ENCODE assay signal across 21 mouse cellular contexts in genomic region chr4:140475194-140475593, GRCm38 (mm10).
"Had no signal": no experiment of that assay in that cellular context is flagged by ENCODE, and none has a peak within 500 bp of the region (broad histone marks: within the 10 kb centered on the region; RNA-seq: fewer than 3 reads in every experiment).

No protein-coding gene starts in this region.

- H3K27ac ChIP-seq: kidney, postnatal 0 days; layer of hippocampus, adult 2 months; limb, embryonic 10.5 days; limb, embryonic 13.5 days; liver, embryonic 12.5 days; liver, embryonic 15.5 days; lung, embryonic 15.5 days; midbrain, embryonic 13.5 days; neural tube, embryonic 13.5 days had no signal

- DNase-seq: kidney, postnatal 25 days; layer of hippocampus, adult 9-11 months; liver; lung, adult 18-20 months; lung, postnatal 10 days; lung, postnatal 36 days; thymus, adult 18-20 months; thymus, postnatal 36 days had no signal

- H3K36me3 ChIP-seq: limb, embryonic 10.5 days; limb, embryonic 13.5 days; liver, embryonic 12.5 days; liver, embryonic 15.5 days; lung, embryonic 15.5 days; midbrain, embryonic 10.5 days; midbrain, embryonic 13.5 days; neural tube, embryonic 13.5 days had no signal

- H3K4me1 ChIP-seq: liver, embryonic 12.5 days; liver, embryonic 15.5 days; megakaryocyte, embryonic 14.5 days had no signal

- ATAC-seq: liver, embryonic 12.5 days; midbrain, embryonic 13.5 days; midbrain, embryonic 16.5 days had no signal

- H3K9ac ChIP-seq: limb, embryonic 13.5 days; liver, embryonic 12.5 days; liver, embryonic 15.5 days; lung, embryonic 15.5 days; midbrain, embryonic 13.5 days; neural tube, embryonic 13.5 days had no signal

- H3K4me3 ChIP-seq: layer of hippocampus, adult 2 months; limb, embryonic 10.5 days; limb, embryonic 13.5 days; liver, embryonic 12.5 days; liver, embryonic 15.5 days; lung, embryonic 15.5 days; megakaryocyte, embryonic 14.5 days; midbrain, embryonic 10.5 days; midbrain, embryonic 13.5 days; myocyte; neural tube, embryonic 13.5 days had no signal

- H3K4me2 ChIP-seq: limb, embryonic 13.5 days; liver, embryonic 12.5 days; liver, embryonic 15.5 days; lung, embryonic 15.5 days; midbrain, embryonic 13.5 days; neural tube, embryonic 13.5 days had no signal

- H3K9me3 ChIP-seq: limb, embryonic 10.5 days; limb, embryonic 13.5 days; lung, embryonic 15.5 days; midbrain, embryonic 10.5 days; neural tube, embryonic 13.5 days had no signal

- H3K27me3 ChIP-seq: liver, embryonic 12.5 days; liver, embryonic 15.5 days; lung, embryonic 15.5 days; midbrain, embryonic 13.5 days; neural tube, embryonic 13.5 days had no signal
